Mouse (Mus musculus): Measurements from ENCODE around the gene Gm45213.
"Not testable (repeated sequence)": the region's sequence is repeated elsewhere in the genome, so short reads cannot be mapped to it uniquely, and the experiment has no call there.

Gm45213 gene

GRCm38 (mm10) chr7:66053946-66054483 is 10.6 kb downstream of the Gm45213 start:
- DNase-seq: no peak

GRCm38 (mm10) chr7:66055356-66055755 is 12.0 kb downstream of the Gm45213 start:
- DNase-seq: not testable (repeated sequence)

- no peak for DNase-seq
Measured at GRCm38 (mm10) chr7:66058703-66059102, 15.3 kb downstream of the Gm45213 start, which contains the start of gene Snrpa1. TSS of gene Snrpa1 (plus strand) at chr7:66059003.

GRCm38 (mm10) chr7:66060066-66060956 is 16.9 kb downstream of the Gm45213 start:
- peak; percentile 93 for DNase-seq

GRCm38 (mm10) chr7:66061057-66061456 is 17.7 kb downstream of the Gm45213 start:
- DNase-seq: no peak

- DNase-seq: no peak
Measured at GRCm38 (mm10) chr7:66076411-66076810, 33.0 kb downstream of the Gm45213 start.

GRCm38 (mm10) chr7:66079364-66080230 is 36.2 kb downstream of the Gm45213 start, which contains the start of gene Selenos:
TSS of gene Selenos (plus strand) at chr7:66079649.
- DNase-seq: peak; percentile 95

- DNase-seq: no peak
Measured at GRCm38 (mm10) chr7:66080231-66080613, 36.8 kb downstream of the Gm45213 start.

- no peak for DNase-seq
Measured at GRCm38 (mm10) chr7:66083757-66084156, 40.4 kb downstream of the Gm45213 start.

- no peak for DNase-seq
Measured at GRCm38 (mm10) chr7:66084546-66084945, 41.1 kb downstream of the Gm45213 start.

GRCm38 (mm10) chr7:66087652-66088051 is 44.2 kb downstream of the Gm45213 start:
- DNase-seq: no peak

- DNase-seq: no peak
Measured at GRCm38 (mm10) chr7:66088077-66088476, 44.7 kb downstream of the Gm45213 start.

- DNase-seq: no peak
Measured at GRCm38 (mm10) chr7:66090676-66091190, 47.3 kb downstream of the Gm45213 start.

GRCm38 (mm10) chr7:66091553-66091952 is 48.2 kb downstream of the Gm45213 start:
- DNase-seq: no peak

GRCm38 (mm10) chr7:66092656-66093055 is 49.3 kb downstream of the Gm45213 start:
- no peak for DNase-seq

- DNase-seq: no peak
Measured at GRCm38 (mm10) chr7:66094141-66094540, 50.7 kb downstream of the Gm45213 start.

GRCm38 (mm10) chr7:66098803-66099202 is 55.4 kb downstream of the Gm45213 start:
- no peak for DNase-seq

GRCm38 (mm10) chr7:66101866-66102265 is 58.5 kb downstream of the Gm45213 start:
- DNase-seq: no peak

- no peak for DNase-seq
Measured at GRCm38 (mm10) chr7:66104531-66104930, 61.1 kb downstream of the Gm45213 start.

- DNase-seq: no peak
Measured at GRCm38 (mm10) chr7:66105771-66106170, 62.4 kb downstream of the Gm45213 start.

- no peak for DNase-seq
Measured at GRCm38 (mm10) chr7:66106581-66107056, 63.2 kb downstream of the Gm45213 start.

GRCm38 (mm10) chr7:66107206-66107605 is 63.8 kb downstream of the Gm45213 start:
- no peak for DNase-seq

GRCm38 (mm10) chr7:66107930-66108329 is 64.5 kb downstream of the Gm45213 start:
- DNase-seq: peak; percentile 38
